Mouse (Mus musculus): ENCODE measurements around the gene Rac1. TPM values are rescaled to one million over a fixed set of nuclear protein-coding genes. Genes with fewer than 3 reads are reported as not detected.

Gene Rac1
- polyA plus RNA-seq, 1 experiment from 2014 or later = 285 TPM

GRCm38 (mm10) chr5:143491736-143492135 lies 36.1 kb downstream of the Rac1 start:
- Histone ChIP-seq H3K4me2 (ENCODE audit: low read length) (no peak overlapping the region), H3K27me3 (replicated peaks; ENCODE audit: control insufficient read depth, insufficient read depth, low read length) (no peaks in the 10 kb centered on the region), H3K9me3 (ENCODE audit: control insufficient read depth, low read length) (no peaks in the 10 kb centered on the region), H3K36me3 (ENCODE audit: control insufficient read depth, insufficient read depth, low read length) (peaks cover 23% of the 10 kb centered on the region), H3K4me3 (ENCODE audit: low read length) (no peak overlapping the region), H3K27ac (ENCODE audit: low read depth, low read length) (no peak overlapping the region), H3K9ac (ENCODE audit: low read depth, low read length) (no peak overlapping the region), H3K4me1 (ENCODE audit: control insufficient read depth, insufficient read depth, low read depth, low read length) (no peaks in the 10 kb centered on the region)
- 94% methylated on average over 4 of the region's 4 CpGs for WGBS
- ATAC-seq = no peak

DNA sequence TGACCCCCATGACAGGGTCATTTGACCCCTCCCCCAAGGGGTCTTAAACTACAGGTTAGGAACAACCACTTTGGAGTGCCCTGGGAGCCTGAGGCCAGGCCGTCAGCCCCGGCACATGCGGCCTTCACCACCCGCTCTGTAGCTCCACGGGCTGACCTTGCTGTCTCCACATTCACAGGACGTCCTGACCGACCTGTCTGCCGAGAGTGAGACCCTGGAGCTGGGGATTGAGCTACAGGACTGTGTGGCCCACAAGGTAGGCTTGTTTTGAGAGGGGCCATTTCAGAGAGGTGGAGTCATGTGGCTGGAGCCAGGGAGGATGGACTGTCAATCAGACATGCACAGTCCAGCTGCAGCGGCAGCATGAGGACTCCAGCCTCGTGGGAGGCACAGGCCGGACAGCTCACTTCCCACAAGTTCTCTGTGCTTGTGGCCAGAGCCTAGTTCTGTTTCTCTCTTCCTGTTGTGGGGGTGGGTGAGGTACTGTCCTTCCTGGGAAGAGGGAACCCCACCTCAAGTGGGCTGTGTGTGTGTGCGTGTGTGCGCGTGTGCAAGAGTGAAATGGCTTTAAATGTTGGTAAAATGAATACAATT lies 38.0 kb downstream of the Rac1 start:
- H3K27me3 ChIP-seq (replicated peaks; ENCODE audit: control insufficient read depth, insufficient read depth, low read length) = no peaks in the 10 kb centered on the region
- H3K9ac ChIP-seq (ENCODE audit: low read depth, low read length) = no peak overlapping the region
- ATAC-seq = no peak
- no peak overlapping the region for H3K27ac ChIP-seq (ENCODE audit: low read depth, low read length)
- no peaks in the 10 kb centered on the region for H3K9me3 ChIP-seq (ENCODE audit: control insufficient read depth, low read length)
- H3K4me3 ChIP-seq (ENCODE audit: low read length) = no peak overlapping the region
- H3K4me1 ChIP-seq (ENCODE audit: control insufficient read depth, insufficient read depth, low read depth, low read length) = no peaks in the 10 kb centered on the region
- H3K4me2 ChIP-seq (ENCODE audit: low read length) = no peak overlapping the region
- 91% methylated on average over 14 of the region's 14 CpGs for WGBS
- peaks cover 20% of the 10 kb centered on the region for H3K36me3 ChIP-seq (ENCODE audit: control insufficient read depth, insufficient read depth, low read length)

GRCm38 (mm10) chr5:143487998-143488397 lies 39.8 kb downstream of the Rac1 start:
- 91% methylated on average over 5 of the region's 5 CpGs for WGBS
- H3K27ac ChIP-seq (ENCODE audit: low read depth, low read length) = no peak overlapping the region
- no peaks in the 10 kb centered on the region for H3K9me3 ChIP-seq (ENCODE audit: control insufficient read depth, low read length)
- no peaks in the 10 kb centered on the region for H3K4me1 ChIP-seq (ENCODE audit: control insufficient read depth, insufficient read depth, low read depth, low read length)
- H3K4me2 ChIP-seq (ENCODE audit: low read length) = no peak overlapping the region
- H3K4me3 ChIP-seq (ENCODE audit: low read length) = no peak overlapping the region
- H3K9ac ChIP-seq (ENCODE audit: low read depth, low read length) = no peak overlapping the region
- no peaks in the 10 kb centered on the region for H3K27me3 ChIP-seq (replicated peaks; ENCODE audit: control insufficient read depth, insufficient read depth, low read length)
- peaks cover 12% of the 10 kb centered on the region for H3K36me3 ChIP-seq (ENCODE audit: control insufficient read depth, insufficient read depth, low read length)
- no peak for ATAC-seq

GRCm38 (mm10) chr5:143487193-143487592 lies 40.6 kb downstream of the Rac1 start:
- H3K9ac ChIP-seq (ENCODE audit: low read depth, low read length) = no peak overlapping the region
- no peak overlapping the region for H3K4me2 ChIP-seq (ENCODE audit: low read length)
- H3K27me3 ChIP-seq (replicated peaks; ENCODE audit: control insufficient read depth, insufficient read depth, low read length) = no peaks in the 10 kb centered on the region
- peaks cover 13% of the 10 kb centered on the region for H3K36me3 ChIP-seq (ENCODE audit: control insufficient read depth, insufficient read depth, low read length)
- no peak overlapping the region for H3K4me3 ChIP-seq (ENCODE audit: low read length)
- WGBS = 92% methylated on average over 10 of the region's 10 CpGs
- ATAC-seq = no peak
- H3K9me3 ChIP-seq (ENCODE audit: control insufficient read depth, low read length) = no peaks in the 10 kb centered on the region
- no peak overlapping the region for H3K27ac ChIP-seq (ENCODE audit: low read depth, low read length)
- no peaks in the 10 kb centered on the region for H3K4me1 ChIP-seq (ENCODE audit: control insufficient read depth, insufficient read depth, low read depth, low read length)

DNA sequence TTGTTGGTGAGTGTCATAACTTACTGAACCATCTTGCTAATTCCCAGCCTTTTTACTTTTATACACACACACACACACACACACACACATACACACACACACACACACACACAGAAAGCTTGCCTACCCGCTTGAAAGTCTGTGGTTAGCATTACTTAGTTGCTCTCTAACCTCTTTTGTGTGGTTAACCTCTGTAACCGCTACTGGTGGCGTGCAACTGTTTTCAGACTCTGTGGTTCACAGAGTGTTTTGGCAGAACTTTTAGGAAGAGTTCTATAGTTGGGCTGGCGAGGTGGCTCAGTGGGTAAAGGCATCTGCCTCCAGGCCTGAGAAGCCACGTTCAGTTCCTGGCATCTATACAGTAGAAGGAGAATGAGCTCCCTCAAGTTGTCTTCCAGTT lies 42.9 kb downstream of the Rac1 start:
- no peaks in the 10 kb centered on the region for H3K4me1 ChIP-seq (ENCODE audit: control insufficient read depth, insufficient read depth, low read depth, low read length)
- H3K9me3 ChIP-seq (ENCODE audit: control insufficient read depth, low read length) = no peaks in the 10 kb centered on the region
- H3K9ac ChIP-seq (ENCODE audit: low read depth, low read length) = no peak overlapping the region
- no peak overlapping the region for H3K4me2 ChIP-seq (ENCODE audit: low read length)
- WGBS = 94% methylated on average over 5 of the region's 5 CpGs
- no peak overlapping the region for H3K27ac ChIP-seq (ENCODE audit: low read depth, low read length)
- H3K4me3 ChIP-seq (ENCODE audit: low read length) = no peak overlapping the region
- H3K27me3 ChIP-seq (replicated peaks; ENCODE audit: control insufficient read depth, insufficient read depth, low read length) = no peaks in the 10 kb centered on the region
- ATAC-seq = no peak
- H3K36me3 ChIP-seq (ENCODE audit: control insufficient read depth, insufficient read depth, low read length) = peaks cover 9% of the 10 kb centered on the region

DNA sequence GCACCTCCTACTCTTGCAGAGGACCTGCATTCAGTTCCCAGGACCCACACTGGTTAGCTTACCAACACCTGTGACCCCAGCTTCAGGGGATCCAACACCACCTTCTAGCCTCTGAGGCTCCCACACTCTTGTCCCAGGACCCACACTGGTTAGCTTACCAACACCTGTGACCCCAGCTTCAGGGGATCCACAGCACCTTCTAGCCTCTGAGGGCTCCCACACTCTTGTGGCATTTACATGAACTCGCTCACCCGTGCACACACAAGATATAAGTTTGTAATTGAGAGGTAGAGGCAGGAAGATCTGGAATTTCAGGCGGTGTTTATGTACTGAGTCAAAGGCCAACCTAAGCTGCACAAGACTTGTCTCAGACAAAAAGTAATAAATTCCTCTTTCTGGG lies 49.9 kb downstream of the Rac1 start:
- no peaks in the 10 kb centered on the region for H3K9me3 ChIP-seq (ENCODE audit: control insufficient read depth, low read length)
- no peak overlapping the region for H3K4me2 ChIP-seq (ENCODE audit: low read length)
- H3K36me3 ChIP-seq (ENCODE audit: control insufficient read depth, insufficient read depth, low read length) = peaks cover 30% of the 10 kb centered on the region
- 95% methylated on average over 3 of the region's 3 CpGs for WGBS
- no peak overlapping the region for H3K9ac ChIP-seq (ENCODE audit: low read depth, low read length)
- H3K4me1 ChIP-seq (ENCODE audit: control insufficient read depth, insufficient read depth, low read depth, low read length) = no peaks in the 10 kb centered on the region
- H3K27me3 ChIP-seq (replicated peaks; ENCODE audit: control insufficient read depth, insufficient read depth, low read length) = no peaks in the 10 kb centered on the region
- H3K4me3 ChIP-seq (ENCODE audit: low read length) = no peak overlapping the region
- ATAC-seq = no peak
- no peak overlapping the region for H3K27ac ChIP-seq (ENCODE audit: low read depth, low read length)

GRCm38 (mm10) chr5:143476013-143476412 lies 51.8 kb downstream of the Rac1 start:
- no peak overlapping the region for H3K27ac ChIP-seq (ENCODE audit: low read depth, low read length)
- H3K9ac ChIP-seq (ENCODE audit: low read depth, low read length) = no peak overlapping the region
- no peak overlapping the region for H3K4me2 ChIP-seq (ENCODE audit: low read length)
- H3K4me1 ChIP-seq (ENCODE audit: control insufficient read depth, insufficient read depth, low read depth, low read length) = no peaks in the 10 kb centered on the region
- peaks cover 31% of the 10 kb centered on the region for H3K36me3 ChIP-seq (ENCODE audit: control insufficient read depth, insufficient read depth, low read length)
- no peak for ATAC-seq
- H3K27me3 ChIP-seq (replicated peaks; ENCODE audit: control insufficient read depth, insufficient read depth, low read length) = no peaks in the 10 kb centered on the region
- H3K9me3 ChIP-seq (ENCODE audit: control insufficient read depth, low read length) = no peaks in the 10 kb centered on the region
- no peak overlapping the region for H3K4me3 ChIP-seq (ENCODE audit: low read length)
- 97% methylated on average over 6 of the region's 6 CpGs for WGBS

DNA sequence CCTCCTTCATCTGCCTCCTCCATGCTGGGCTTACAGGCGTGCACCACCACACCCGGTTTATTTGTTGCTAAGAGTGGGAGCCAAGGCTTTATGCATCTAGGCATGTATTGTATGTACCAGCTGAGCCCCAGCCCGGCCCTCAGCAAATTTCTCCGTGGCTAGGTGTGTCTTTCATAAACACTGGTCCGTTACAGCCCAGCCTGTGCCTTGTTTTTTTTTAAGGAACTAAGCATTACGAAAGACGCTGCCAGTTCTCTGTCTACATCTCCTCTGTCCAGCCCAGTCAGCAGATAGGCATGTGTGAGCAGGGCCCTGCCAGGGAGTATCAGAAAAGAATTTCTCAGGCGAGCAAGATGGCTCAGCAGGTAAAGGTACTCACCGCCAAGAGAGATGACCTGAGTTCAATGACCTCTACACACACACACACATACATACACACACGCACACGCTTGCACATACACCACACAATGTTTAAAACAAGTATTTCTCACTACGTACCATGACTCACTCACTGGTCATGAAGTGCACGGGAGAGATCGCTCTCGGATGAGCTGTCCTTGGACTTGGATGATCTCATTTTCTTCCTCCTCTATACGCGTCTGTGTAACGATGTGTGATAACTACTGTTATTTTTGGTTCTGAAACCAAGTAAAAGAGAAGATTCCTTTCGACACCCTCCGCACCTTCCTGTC lies 52.5 kb downstream of the Rac1 start:
- Histone ChIP-seq H3K9ac (ENCODE audit: low read depth, low read length) (no peak overlapping the region), H3K4me2 (ENCODE audit: low read length) (no peak overlapping the region), H3K4me3 (ENCODE audit: low read length) (no peak overlapping the region), H3K27me3 (replicated peaks; ENCODE audit: control insufficient read depth, insufficient read depth, low read length) (no peaks in the 10 kb centered on the region), H3K9me3 (ENCODE audit: control insufficient read depth, low read length) (no peaks in the 10 kb centered on the region), H3K27ac (ENCODE audit: low read depth, low read length) (no peak overlapping the region), H3K36me3 (ENCODE audit: control insufficient read depth, insufficient read depth, low read length) (peaks cover 33% of the 10 kb centered on the region), H3K4me1 (ENCODE audit: control insufficient read depth, insufficient read depth, low read depth, low read length) (no peaks in the 10 kb centered on the region)
- ATAC-seq = no peak
- WGBS = 92% methylated on average over 20 of the region's 20 CpGs

DNA sequence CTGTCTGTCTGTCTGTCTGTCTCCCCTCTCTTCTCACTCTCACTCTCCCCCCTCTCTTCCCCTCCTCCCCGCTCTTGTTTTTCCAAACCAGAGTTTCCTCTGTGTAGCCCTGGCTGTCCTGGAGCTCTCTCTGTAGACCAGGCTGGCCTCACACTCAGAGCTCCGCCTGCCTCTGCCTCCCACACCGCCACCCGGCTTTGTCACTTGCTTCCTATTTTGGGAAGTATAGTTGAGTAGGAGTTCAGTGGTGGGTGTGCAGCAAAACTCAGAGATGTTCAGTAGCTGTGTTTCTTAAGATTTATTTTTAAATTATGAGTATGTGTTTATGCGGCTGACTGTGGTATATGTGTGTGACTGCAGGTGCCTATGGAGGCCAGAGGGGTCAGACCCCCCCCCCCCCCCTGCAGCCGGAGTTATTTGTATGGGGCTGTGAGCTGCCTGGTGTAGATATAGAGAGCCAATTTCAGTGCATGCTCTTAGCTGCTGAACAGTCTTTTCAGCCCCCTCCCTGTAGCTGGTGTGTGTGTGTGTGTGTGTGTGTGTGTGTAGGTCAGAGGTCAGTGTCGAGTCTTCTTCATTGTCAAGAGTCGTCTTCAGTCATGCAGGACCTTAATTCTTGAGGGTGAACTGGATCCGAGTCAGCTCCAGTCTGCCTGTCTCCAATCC lies 55.8 kb downstream of the Rac1 start:
- peaks cover 29% of the 10 kb centered on the region for H3K36me3 ChIP-seq (ENCODE audit: control insufficient read depth, insufficient read depth, low read length)
- H3K9me3 ChIP-seq (ENCODE audit: control insufficient read depth, low read length) = no peaks in the 10 kb centered on the region

More for the DNA sequence above, 55.8 kb downstream of the Rac1 start:
- Histone ChIP-seq H3K9ac (ENCODE audit: low read depth, low read length) (no peak overlapping the region), H3K27ac (ENCODE audit: low read depth, low read length) (no peak overlapping the region), H3K4me3 (ENCODE audit: low read length) (no peak overlapping the region), H3K27me3 (replicated peaks; ENCODE audit: control insufficient read depth, insufficient read depth, low read length) (no peaks in the 10 kb centered on the region), H3K4me2 (ENCODE audit: low read length) (no peak overlapping the region), H3K4me1 (ENCODE audit: control insufficient read depth, insufficient read depth, low read depth, low read length) (no peaks in the 10 kb centered on the region)
- no peak for ATAC-seq
- 89% methylated on average over 9 of the region's 9 CpGs for WGBS

Data from hindbrain, embryonic 16.5 days (tissue).